Mouse (Mus musculus): ENCODE results near the gene Pnpo. TPM values are rescaled to one million over a fixed set of nuclear protein-coding genes. Genes with fewer than 3 reads are reported as not detected.

Gene Pnpo
- polyA plus RNA-seq, 1 experiment = 41.8 TPM

- no peak for DNase-seq (ENCODE audit: low read depth)
These were observed 6.0 kb downstream of the Pnpo start for GRCm38 (mm10) chr11:96937549-96938425.

DNA sequence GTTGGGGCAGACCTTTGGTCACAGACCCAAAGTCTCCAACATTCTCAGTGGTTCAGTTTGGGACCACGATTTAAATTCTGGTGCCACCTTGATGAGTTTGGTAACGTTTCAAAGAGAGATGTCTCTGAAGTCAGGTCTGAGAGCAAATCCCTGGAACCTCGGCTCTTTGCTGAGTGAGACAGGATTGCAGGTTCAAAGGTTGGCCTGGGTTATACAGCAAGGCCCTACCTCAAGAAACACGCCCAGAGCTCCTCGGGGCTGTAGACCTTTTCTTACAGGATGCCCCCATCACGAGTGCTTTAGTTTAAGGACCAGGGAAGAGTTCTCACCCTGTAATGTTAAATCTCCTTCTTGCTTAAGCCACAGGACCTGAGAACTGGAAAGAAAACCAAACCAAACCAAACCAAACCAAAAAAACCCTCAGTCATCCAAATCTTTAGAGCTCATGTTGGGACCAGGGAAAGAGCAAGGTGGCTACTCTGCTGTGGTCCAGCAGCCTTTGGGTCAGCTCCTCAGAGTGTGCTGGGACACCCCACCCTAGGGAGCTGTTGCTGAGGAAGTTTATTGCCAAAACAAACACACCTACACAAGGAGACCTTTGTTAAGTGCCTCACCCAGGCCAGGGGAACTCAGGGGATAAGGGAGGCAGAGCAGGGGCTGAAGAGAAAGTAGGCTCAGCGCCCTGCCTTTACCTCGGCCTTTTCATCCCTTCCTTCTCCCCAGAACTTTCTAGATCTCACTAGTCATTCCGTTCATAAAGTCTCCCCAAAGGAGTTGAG is 7.7 kb downstream of the Pnpo start:
- DNase-seq (ENCODE audit: low read depth) = no peak

GRCm38 (mm10) chr11:96934921-96935356 is 8.8 kb downstream of the Pnpo start:
- DNase-seq (ENCODE audit: low read depth) = no peak

- DNase-seq (ENCODE audit: low read depth) = no peak
These were observed 10.1 kb downstream of the Pnpo start for GRCm38 (mm10) chr11:96933562-96934276.

DNA sequence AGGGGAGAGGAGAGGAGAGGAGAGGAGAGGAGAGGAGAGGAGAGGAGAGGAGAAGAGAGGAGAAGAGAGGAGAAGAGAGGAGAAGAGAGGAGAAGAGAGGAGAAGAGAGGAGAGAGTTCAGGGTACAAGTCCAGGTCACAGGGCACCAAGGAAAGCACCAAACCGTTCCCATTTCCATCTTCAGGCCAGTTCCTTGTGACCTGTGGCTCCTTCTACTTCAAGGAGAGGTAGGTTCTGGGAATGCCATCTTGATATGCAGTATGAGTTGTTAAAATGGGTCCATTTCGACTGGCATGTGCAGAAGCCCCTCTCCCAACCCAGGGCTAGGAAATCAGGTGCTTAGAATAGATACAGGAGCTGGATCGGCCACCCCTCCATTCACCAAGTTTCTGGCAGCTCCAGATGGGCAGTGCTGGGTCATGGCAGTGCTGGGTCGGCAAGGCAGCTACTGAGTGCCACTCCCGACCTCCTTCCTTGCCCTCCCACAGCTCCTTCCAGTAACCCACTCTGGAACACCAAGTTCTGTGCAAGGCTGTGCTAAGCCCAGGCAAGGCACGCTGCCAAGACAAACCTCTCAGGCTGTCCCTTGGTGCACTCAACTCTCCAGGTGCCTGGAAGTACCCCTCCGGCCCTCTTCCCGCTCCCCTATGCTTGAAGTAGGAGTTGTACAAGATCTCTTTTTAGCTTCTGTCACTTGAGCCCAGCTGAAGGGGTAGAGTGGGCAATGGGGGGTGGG is 12.3 kb downstream of the Pnpo start:
- DNase-seq (ENCODE audit: low read depth) = no peak

- DNase-seq (ENCODE audit: low read depth) = no peak
These were observed 13.9 kb downstream of the Pnpo start for GRCm38 (mm10) chr11:96929766-96930331.

- no peak for DNase-seq (ENCODE audit: low read depth)
These were observed 14.6 kb downstream of the Pnpo start for GRCm38 (mm10) chr11:96929096-96929765.

- DNase-seq (ENCODE audit: low read depth) = no peak
These were observed 15.1 kb downstream of the Pnpo start for GRCm38 (mm10) chr11:96928691-96929090.

DNA sequence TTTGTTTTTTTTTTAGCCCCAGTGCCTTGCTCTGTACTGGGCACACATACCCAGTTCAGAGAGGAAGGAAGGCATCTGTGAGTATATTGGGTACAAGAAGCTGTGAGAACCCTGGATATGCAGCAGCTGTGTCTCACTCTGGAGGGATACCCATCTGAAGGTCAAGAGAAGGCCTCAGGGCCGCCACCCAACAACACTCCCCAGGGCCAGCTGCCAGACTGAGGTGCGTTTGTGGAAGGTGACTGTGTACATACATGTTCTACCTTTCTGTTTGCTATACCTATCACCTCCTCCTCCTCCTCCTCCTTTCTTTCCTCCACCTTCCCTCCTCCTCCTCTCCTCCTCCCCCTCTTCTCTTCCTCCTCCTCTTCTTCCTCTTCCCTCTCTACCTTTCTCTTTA is 15.7 kb downstream of the Pnpo start, which contains the start of gene Prr15l:
TSS of gene Prr15l (plus strand) at position 17 of the 400 bp plus-strand sequence.
- DNase-seq (ENCODE audit: low read depth) = no peak

DNA sequence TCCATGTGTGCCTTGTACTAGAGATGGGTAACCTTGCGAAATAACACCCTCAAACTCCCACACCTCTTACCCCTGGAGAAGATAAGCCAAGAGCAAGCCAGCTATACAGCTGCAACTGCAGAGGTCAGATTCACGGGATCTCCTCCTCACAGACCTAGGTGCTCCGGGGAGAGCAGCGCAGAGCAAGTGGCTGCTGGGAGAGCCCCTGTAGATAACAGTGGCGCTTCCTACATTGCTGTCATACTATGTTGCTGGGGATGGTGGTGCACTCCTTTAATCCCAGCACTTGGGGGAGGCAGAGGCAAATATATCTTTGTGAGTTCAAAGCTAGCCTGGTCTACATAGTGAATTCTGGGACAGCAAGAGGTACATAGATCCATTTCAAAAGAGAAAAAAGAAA is 17.2 kb downstream of the Pnpo start:
- DNase-seq (ENCODE audit: low read depth) = no peak

DNA sequence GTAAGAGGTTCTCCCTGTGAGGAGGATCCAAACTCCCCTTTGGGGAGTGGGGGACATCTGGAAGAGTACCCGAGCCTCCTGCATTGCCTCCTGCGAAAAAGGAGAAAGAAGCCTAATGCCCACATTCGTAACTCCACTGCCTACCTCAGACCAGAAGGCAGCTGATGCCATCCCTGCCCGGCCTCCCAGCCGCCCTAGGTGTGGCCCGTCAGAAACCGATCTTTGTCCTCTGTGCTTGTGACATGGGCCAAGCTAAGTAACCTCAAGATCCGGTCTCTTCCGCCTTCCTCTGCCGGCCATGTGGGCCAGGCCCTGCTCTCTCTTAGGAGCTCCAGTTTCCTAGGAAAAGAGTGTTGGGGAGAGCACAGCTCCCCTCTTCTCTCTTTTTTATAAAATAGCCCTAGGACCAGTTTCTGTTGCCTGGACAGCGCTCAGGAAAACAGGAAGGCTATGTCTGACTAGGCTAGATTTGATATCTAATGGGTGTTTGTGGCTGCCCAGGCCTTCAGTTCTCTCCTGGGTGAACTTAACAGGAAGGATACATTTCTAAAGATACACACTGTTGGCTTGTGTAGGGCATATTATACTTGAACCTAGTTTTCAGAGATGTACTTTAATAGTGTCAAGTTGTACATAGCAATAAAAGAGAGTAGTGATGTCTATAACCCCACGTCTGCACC is 18.2 kb downstream of the Pnpo start:
- no peak for DNase-seq (ENCODE audit: low read depth)

- no peak for DNase-seq (ENCODE audit: low read depth)
These were observed 18.9 kb downstream of the Pnpo start for GRCm38 (mm10) chr11:96924861-96925260.

GRCm38 (mm10) chr11:96919003-96919402 is 24.8 kb downstream of the Pnpo start:
- no peak for DNase-seq (ENCODE audit: low read depth)

DNA sequence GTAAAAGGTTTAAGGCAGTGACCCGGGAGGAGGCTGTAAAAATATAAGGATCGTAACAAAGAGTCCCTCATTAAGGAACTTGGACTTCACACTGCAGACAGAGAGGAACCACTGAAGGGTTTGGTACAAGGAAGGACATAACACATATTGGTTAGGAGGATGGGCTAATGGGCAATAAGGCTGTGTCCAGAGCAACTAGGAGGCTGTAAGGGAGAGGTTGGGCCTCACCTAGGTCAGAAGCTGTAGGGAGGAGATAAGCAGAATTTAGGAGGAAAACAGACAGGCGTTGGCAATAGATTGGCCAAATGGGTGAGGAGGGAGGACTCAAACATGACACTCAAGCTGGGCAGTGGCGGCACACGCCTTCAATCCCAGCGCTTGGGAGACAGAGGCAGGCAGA is 26.4 kb downstream of the Pnpo start:
- DNase-seq (ENCODE audit: low read depth) = no peak

GRCm38 (mm10) chr11:96916885-96917396 is 26.8 kb downstream of the Pnpo start:
- no peak for DNase-seq (ENCODE audit: low read depth)

DNA sequence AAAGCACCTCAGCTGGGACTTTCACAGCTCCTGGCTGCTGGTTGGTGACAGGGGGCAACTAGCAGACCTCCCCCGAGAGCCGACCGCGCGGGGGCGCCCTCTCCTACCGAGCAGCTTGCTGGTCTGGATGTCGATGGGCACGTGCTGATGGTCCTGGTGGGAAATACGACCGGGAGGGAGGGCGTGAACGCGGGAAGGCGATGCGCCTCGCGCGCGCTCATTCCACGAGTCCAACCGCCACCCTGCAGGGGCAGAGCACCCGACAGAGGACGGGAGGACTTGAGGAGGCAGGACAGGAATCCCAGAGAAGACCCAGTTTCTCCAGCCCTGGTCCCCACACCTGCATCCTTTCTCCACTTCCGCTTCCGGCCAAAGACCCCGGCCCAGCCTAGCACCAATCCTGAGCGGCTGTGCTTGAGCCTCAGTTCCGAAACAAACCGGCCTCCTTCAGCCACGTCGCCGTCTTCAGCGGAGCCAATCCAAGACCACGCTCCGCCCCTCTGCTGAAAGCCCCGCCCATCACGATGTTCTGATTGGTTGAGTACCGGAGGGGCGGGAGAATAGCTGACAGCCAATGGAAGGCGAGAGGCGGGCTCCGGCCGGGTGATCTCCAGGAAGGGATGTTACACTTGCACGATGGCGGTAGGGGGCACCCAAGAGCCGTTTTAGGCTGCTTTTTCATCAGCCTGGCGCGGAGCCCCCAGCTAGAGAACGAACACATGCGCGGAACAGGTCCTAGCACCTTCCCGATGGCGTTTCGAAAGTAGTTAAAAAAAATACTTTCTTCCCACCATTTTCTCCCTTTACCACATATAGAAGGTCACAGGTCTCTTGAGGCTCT is 27.5 kb downstream of the Pnpo start, which contains the start of gene Cdk5rap3:
TSS of gene Cdk5rap3 (minus strand) at position 453 of the 841 bp plus-strand sequence.
- peak; percentile 68 for DNase-seq (ENCODE audit: low read depth)

DNA sequence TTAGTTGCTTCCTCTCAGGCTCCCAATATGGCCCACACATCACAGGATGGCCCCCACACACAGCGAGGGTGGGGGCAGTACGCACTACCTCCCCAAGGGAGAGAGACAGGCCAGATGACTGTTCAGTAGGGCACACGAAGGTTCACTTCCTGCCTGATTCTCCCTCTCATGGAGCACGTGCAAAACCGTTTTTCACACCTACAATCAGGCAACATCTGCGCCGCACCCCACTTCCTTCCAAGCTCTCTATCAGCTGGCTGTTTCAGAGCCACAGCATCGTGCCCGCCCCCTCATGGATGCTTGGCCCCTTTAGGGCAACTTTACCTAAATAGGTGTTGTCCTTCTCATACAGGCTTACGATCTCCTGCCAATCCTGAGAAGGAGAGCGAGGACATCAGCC is 31.1 kb downstream of the Pnpo start:
- DNase-seq (ENCODE audit: low read depth) = no peak

DNA sequence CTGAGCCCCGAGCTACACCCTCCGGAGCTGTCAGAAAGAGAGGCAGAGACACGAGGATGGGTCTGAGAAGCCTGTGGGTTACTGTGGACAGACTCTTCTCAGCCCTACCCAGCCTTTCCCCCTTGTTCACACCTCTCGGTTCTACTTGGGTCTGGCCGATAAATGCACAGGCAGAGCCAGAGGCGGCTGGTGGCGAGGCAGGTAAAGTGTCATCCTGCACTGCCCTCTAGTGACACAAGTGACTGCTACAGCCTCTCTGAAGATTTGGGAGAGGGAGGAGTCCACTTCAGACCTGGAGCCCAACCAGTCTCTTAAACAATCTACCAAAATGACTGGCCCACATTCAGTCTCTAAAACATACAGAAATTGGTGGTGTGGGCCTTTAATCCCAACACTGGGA is 33.8 kb downstream of the Pnpo start:
- no peak for DNase-seq (ENCODE audit: low read depth)

- DNase-seq (ENCODE audit: low read depth) = no peak
These were observed 35.2 kb downstream of the Pnpo start for GRCm38 (mm10) chr11:96908594-96908993.
